Mouse (Mus musculus): ENCODE results near the gene Nudt4. TPM values are rescaled to one million over a fixed set of nuclear protein-coding genes. Genes with fewer than 3 reads are reported as not detected.

Gene Nudt4
- total and polyA plus RNA-seq, 3 experiments = 23.7 to 67.4 (median 39.2) TPM

DNA sequence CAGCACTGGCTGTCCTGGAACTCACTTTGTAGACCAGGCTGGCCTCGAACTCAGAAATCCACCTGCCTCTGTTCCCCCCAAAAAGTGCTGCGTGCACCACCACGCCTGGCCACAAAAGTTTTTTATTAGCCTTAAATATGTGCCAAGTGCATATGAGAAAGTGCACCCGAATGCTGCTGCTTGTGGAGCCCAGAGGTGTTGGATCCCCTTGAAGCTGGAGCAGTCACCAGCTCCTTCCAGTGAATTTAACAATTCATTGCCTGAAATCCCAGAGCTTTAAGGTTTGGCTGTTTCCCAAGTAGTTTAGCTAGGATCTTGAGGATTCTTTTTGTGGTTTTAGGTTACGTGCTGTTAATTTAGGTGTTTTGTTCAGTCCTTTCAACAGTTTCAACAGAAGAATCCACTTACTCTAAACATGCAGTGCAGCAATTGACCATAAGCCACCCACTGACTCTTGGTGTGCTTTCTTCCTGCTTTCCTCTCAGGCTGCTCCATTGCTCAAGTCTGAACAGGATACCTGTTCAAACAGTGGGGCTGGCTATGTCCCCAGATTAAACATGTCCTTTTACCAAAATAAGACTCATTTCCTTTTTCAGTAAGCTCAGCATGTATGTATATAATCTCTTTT is 37.3 kb downstream of the Nudt4 start:
- H3K27ac ChIP-seq (ENCODE audit: insufficient read depth, low read depth) = no peak overlapping the region
- peaks cover 86% of the 10 kb centered on the region for H3K79me2 ChIP-seq (replicated peaks; ENCODE audit: control insufficient read depth, extremely low read depth, insufficient read depth, poor library complexity, severe bottlenecking)
- H3K4me3 ChIP-seq (replicated peaks in 1 of 3; ENCODE audit: low read depth in 2 of 3, low read length in 2 of 3, poor library complexity in 1 of 3) = no peak overlapping the region
- in situ Hi-C loops (cut with MboI; ENCODE audit: low pct_ligation_motif_present, low pct_unique_long_range_greater_than_20kb, low sequenced_read_pairs) (loop anchor here (25.0 kb wide), 1 partner anchor 561 kb away; no protein-coding TSS in a partner anchor), dilution Hi-C loops (cut with MboI; ENCODE audit: extremely low pct_ligation_motif_present, extremely low pct_unique_long_range_greater_than_20kb, low sequenced_read_pairs) (no loop called here)
- H3K9me3 ChIP-seq (replicated peaks; ENCODE audit: low read length) = no peaks in the 10 kb centered on the region
- no peaks in the 10 kb centered on the region for H3K27me3 ChIP-seq (replicated peaks)
- no peak overlapping the region for H3K9ac ChIP-seq (ENCODE audit: insufficient read depth, low read depth)
- H3K36me3 ChIP-seq (replicated peaks in 1 of 2; ENCODE audit: control insufficient read depth in 1 of 2, insufficient read depth in 1 of 2, low read length in 1 of 2) = peaks cover 7 to 26% of the 10 kb centered on the region in 2 experiments
- TF ChIP-seq MAFK (IDR thresholded peaks at IDR 0.05; ENCODE audit: insufficient replicate concordance, low read length) = no peak
- no peak for TF ChIP-seq PAX5 (IDR thresholded peaks at IDR 0.05; ENCODE audit: low read length)
- TF ChIP-seq EP300 (IDR thresholded peaks at IDR 0.05; ENCODE audit: low read length) = no peak
- no peak for TF ChIP-seq USF1 (IDR thresholded peaks at IDR 0.05; ENCODE audit: low read depth, low read length)
- TF ChIP-seq TCF12 (IDR thresholded peaks at IDR 0.05; ENCODE audit: low read depth, low read length) = no peak
- no peak for TF ChIP-seq JUN (IDR thresholded peaks at IDR 0.05; ENCODE audit: insufficient read depth, low read depth, low read length)
- no peak for TF ChIP-seq POLR2AphosphoS2 (IDR thresholded peaks at IDR 0.05; ENCODE audit: low read depth, low read length)
- TF ChIP-seq GABPA (IDR thresholded peaks at IDR 0.05; ENCODE audit: insufficient replicate concordance, low read depth, low read length) = no peak
- no peak for TF ChIP-seq MYC (IDR thresholded peaks at IDR 0.05; ENCODE audit: low read depth, low read length)
- no peak for TF ChIP-seq MEF2A (IDR thresholded peaks at IDR 0.05; ENCODE audit: borderline replicate concordance, low read depth, low read length)
- no peak for TF ChIP-seq KAT2A (IDR thresholded peaks at IDR 0.05; ENCODE audit: insufficient replicate concordance, low read length)
- no peak for TF ChIP-seq TBP (conservative IDR thresholded peaks at IDR 0.05; ENCODE audit: low read depth, low read length)
- TF ChIP-seq ZNF384 (IDR thresholded peaks at IDR 0.05; ENCODE audit: low read depth, low read length) = no peak
- no peak for TF ChIP-seq NRF1 (IDR thresholded peaks at IDR 0.05; ENCODE audit: low read depth, low read length)
- TF ChIP-seq POLR2A (IDR thresholded peaks at IDR 0.05; ENCODE audit: low read depth, low read length) = no peak
- TF ChIP-seq CHD1 (IDR thresholded peaks at IDR 0.05; ENCODE audit: low read depth, low read length) = no peak
- no peak overlapping the region for H3K4me2 ChIP-seq (ENCODE audit: insufficient read depth, low read depth, poor library complexity, severe bottlenecking)
- H3K4me1 ChIP-seq (ENCODE audit: control insufficient read depth in 1 of 2, insufficient read depth in 2 of 2) = peaks cover 2 to 67% of the 10 kb centered on the region in 2 experiments; a peak in 3 of 4 replicates
- no peak for DNase-seq (ENCODE audit: extremely low read depth)

DNA sequence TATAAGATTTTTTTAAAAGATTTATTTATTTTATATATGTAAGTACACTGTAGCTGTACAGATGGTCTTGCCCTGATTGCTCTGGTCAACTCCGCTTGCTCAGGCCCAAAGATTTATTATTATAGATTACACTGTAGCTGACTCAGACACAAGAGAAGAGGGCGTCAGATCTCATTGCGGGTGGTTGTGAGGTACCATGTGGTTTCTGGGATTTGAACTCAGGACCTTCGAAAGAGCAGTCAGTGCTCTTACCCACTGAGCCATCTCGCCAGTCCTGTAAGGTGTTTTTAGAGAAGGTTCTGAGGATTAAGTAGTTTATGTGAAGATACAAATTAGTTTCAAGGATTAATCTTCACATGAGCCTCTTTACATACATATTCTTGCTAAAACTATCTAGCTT is 38.1 kb downstream of the Nudt4 start:
- no peak overlapping the region for H3K27ac ChIP-seq (ENCODE audit: insufficient read depth, low read depth)
- H3K4me3 ChIP-seq (replicated peaks in 1 of 3; ENCODE audit: low read depth in 2 of 3, low read length in 2 of 3, poor library complexity in 1 of 3) = no peak overlapping the region
- H3K9ac ChIP-seq (ENCODE audit: insufficient read depth, low read depth) = no peak overlapping the region
- no peaks in the 10 kb centered on the region for H3K9me3 ChIP-seq (replicated peaks; ENCODE audit: low read length)
- no peak for TF ChIP-seq TCF12 (IDR thresholded peaks at IDR 0.05; ENCODE audit: low read depth, low read length)
- TF ChIP-seq NRF1 (IDR thresholded peaks at IDR 0.05; ENCODE audit: low read depth, low read length) = no peak
- TF ChIP-seq SIN3A (IDR thresholded peaks at IDR 0.05; ENCODE audit: low read length) = no peak
- no peak for TF ChIP-seq MYC (IDR thresholded peaks at IDR 0.05; ENCODE audit: low read depth, low read length)
- TF ChIP-seq MAFK (IDR thresholded peaks at IDR 0.05; ENCODE audit: insufficient replicate concordance, low read length) = no peak
- no peak for TF ChIP-seq KAT2A (IDR thresholded peaks at IDR 0.05; ENCODE audit: insufficient replicate concordance, low read length)
- TF ChIP-seq SMC3 (IDR thresholded peaks at IDR 0.05; ENCODE audit: low read depth, low read length) = no peak
- no peak for TF ChIP-seq POLR2A (IDR thresholded peaks at IDR 0.05; ENCODE audit: low read depth, low read length)
- no peak for TF ChIP-seq MEF2A (IDR thresholded peaks at IDR 0.05; ENCODE audit: borderline replicate concordance, low read depth, low read length)
- TF ChIP-seq PAX5 (IDR thresholded peaks at IDR 0.05; ENCODE audit: low read length) = no peak
- TF ChIP-seq UBTF (IDR thresholded peaks at IDR 0.05; ENCODE audit: low read depth, low read length) = no peak
- no peak for TF ChIP-seq GABPA (IDR thresholded peaks at IDR 0.05; ENCODE audit: insufficient replicate concordance, low read depth, low read length)
- TF ChIP-seq TBP (conservative IDR thresholded peaks at IDR 0.05; ENCODE audit: low read depth, low read length) = no peak
- TF ChIP-seq RCOR1 (conservative IDR thresholded peaks at IDR 0.05; ENCODE audit: low read depth, low read length) = no peak
- no peak for TF ChIP-seq CTCF (conservative IDR thresholded peaks at IDR 0.05 in 1 of 2, IDR thresholded peaks at IDR 0.05 in 1 of 2; ENCODE audit: low read depth in 2 of 2, low read length in 2 of 2)
- peaks cover 85% of the 10 kb centered on the region for H3K79me2 ChIP-seq (replicated peaks; ENCODE audit: control insufficient read depth, extremely low read depth, insufficient read depth, poor library complexity, severe bottlenecking)
- dilution Hi-C loops (cut with MboI; ENCODE audit: extremely low pct_ligation_motif_present, extremely low pct_unique_long_range_greater_than_20kb, low sequenced_read_pairs) (no loop called here), in situ Hi-C loops (cut with MboI; ENCODE audit: low pct_ligation_motif_present, low pct_unique_long_range_greater_than_20kb, low sequenced_read_pairs) (loop anchor here (25.0 kb wide), 1 partner anchor 561 kb away; no protein-coding TSS in a partner anchor)
- no peaks in the 10 kb centered on the region for H3K27me3 ChIP-seq (replicated peaks)
- H3K36me3 ChIP-seq (replicated peaks in 1 of 2; ENCODE audit: control insufficient read depth in 1 of 2, insufficient read depth in 1 of 2, low read length in 1 of 2) = peaks cover 7 to 29% of the 10 kb centered on the region in 2 experiments
- peaks cover 2 to 66% of the 10 kb centered on the region in 2 experiments; a peak in 3 of 4 replicates for H3K4me1 ChIP-seq (ENCODE audit: control insufficient read depth in 1 of 2, insufficient read depth in 2 of 2)
- H3K4me2 ChIP-seq (ENCODE audit: insufficient read depth, low read depth, poor library complexity, severe bottlenecking) = no peak overlapping the region
- no peak for DNase-seq (ENCODE audit: extremely low read depth)
